Mouse (Mus musculus) heart, embryonic 12.5 days (tissue): ENCODE data around the gene Aff4. TPM values are rescaled to one million over a fixed set of nuclear protein-coding genes. Genes with fewer than 3 reads are reported as not detected.

ENCODE experiments used
- ATAC-seq: fragments of 200-750 bp; cut with Nextera tagmentation; 2 replicates; pipeline ENCODE4 v1.8.0; 2017; ENCODE audit warnings: moderate TSS enrichment, moderate library complexity; ENCODE audit not compliant: insufficient number of reproducible peaks, low FRiP score
- H3K27ac ChIP-seq: fragments of 300-500 bp; sonication (generic); 2 replicates; pipeline ENCODE4 v1.5.1; 2016; ENCODE audit warnings: mild to moderate bottlenecking, moderate library complexity; ENCODE audit not compliant: poor library complexity, severe bottlenecking
- H3K27me3 ChIP-seq: fragments of 300-500 bp; sonication (generic); replicated peaks from 2 replicates; pipeline ENCODE4 v1.6.1; 2016; ENCODE audit warnings: mild to moderate bottlenecking, moderate library complexity
- H3K36me3 ChIP-seq: fragments of 300-500 bp; sonication (generic); 2 replicates; pipeline ENCODE4 v1.6.1; 2016; ENCODE audit warnings: mild to moderate bottlenecking, moderate library complexity
- H3K4me1 ChIP-seq: fragments of 300-500 bp; sonication (generic); replicated peaks from 2 replicates; pipeline ENCODE4 v1.6.1; 2016; ENCODE audit warnings: mild to moderate bottlenecking
- H3K4me2 ChIP-seq: fragments of 300-500 bp; sonication (generic); 2 replicates; pipeline ENCODE4 v1.6.1; 2016; ENCODE audit warnings: mild to moderate bottlenecking, moderate library complexity
- H3K4me3 ChIP-seq: fragments of 300-500 bp; sonication (generic); 2 replicates; pipeline ENCODE4 v1.5.1; 2016; ENCODE audit warnings: mild to moderate bottlenecking
- H3K9ac ChIP-seq: fragments of 300-500 bp; sonication (generic); 2 replicates; pipeline ENCODE4 v1.6.1; 2016; ENCODE audit warnings: mild to moderate bottlenecking, moderate library complexity
- H3K9me3 ChIP-seq: fragments of 300-500 bp; sonication (generic); replicated peaks from 2 replicates; pipeline ENCODE4 v1.6.1; 2016; ENCODE audit warnings: mild to moderate bottlenecking, moderate library complexity
- WGBS: fragments of 180-500 bp; shearing (Covaris S2); methylation state at CpG from one replicate; pipeline ENCODE4 v1.1.7; 2016; 5-methylcytosine and 5-hydroxymethylcytosine counted together
- polyA plus RNA-seq: library from polyadenylated mRNA; unstranded; fragments of >200 nt; fragmentation: Nextera tagmentation; extraction: Ambion mirVana; gene quantifications from 2 replicates; pipeline ENCODE4 v1.2.1, GENCODE M21; 2016

Aff4 gene
- polyA plus RNA-seq, 1 experiment from 2014 or later = 53.0 TPM

GRCm38 (mm10) chr11:53447996-53448395 lies 97.4 kb downstream of the Aff4 start:
- Histone ChIP-seq H3K4me1 (0 out of 2 replicates have a peak, but pooled peaks cover 7% of the 10 kb centered on the region), H3K4me2 (no peak overlapping the region), H3K9me3 (no peaks in the 10 kb centered on the region), H3K9ac (no peak overlapping the region), H3K27me3 (0 out of 2 replicates have a peak, but pooled peaks cover 3% of the 10 kb centered on the region), H3K4me3 (no peak overlapping the region), H3K27ac (no peak overlapping the region), H3K36me3 (no peaks in the 10 kb centered on the region)
- no peak for ATAC-seq
- WGBS = 88% methylated on average over 8 of the region's 8 CpGs

- Histone ChIP-seq H3K4me1 (0 out of 2 replicates have a peak, but pooled peaks cover 7% of the 10 kb centered on the region), H3K27ac (no peak overlapping the region), H3K27me3 (0 out of 2 replicates have a peak, but pooled peaks cover 3% of the 10 kb centered on the region), H3K4me3 (no peak overlapping the region), H3K9me3 (no peaks in the 10 kb centered on the region), H3K36me3 (no peaks in the 10 kb centered on the region), H3K9ac (no peak overlapping the region), H3K4me2 (no peak overlapping the region)
- 83% methylated on average over 1 of the region's 1 CpGs for WGBS
- no peak for ATAC-seq
Measured at GRCm38 (mm10) chr11:53448529-53448928, 97.9 kb downstream of the Aff4 start.

- H3K27me3 ChIP-seq = 0 out of 2 replicates have a peak, but pooled peaks cover 3% of the 10 kb centered on the region
Measured at GRCm38 (mm10) chr11:53450070-53450705, 99.6 kb downstream of the Aff4 start.

GRCm38 (mm10) chr11:53451361-53451760 lies 100.7 kb downstream of the Aff4 start:
- WGBS = 72% methylated on average over 2 of the region's 2 CpGs
- Histone ChIP-seq H3K27ac (no peak overlapping the region), H3K9ac (no peak overlapping the region), H3K9me3 (no peaks in the 10 kb centered on the region), H3K36me3 (no peaks in the 10 kb centered on the region), H3K27me3 (0 out of 2 replicates have a peak, but pooled peaks cover 3% of the 10 kb centered on the region), H3K4me2 (no peak overlapping the region), H3K4me3 (no peak overlapping the region), H3K4me1 (0 out of 2 replicates have a peak, but pooled peaks cover 3% of the 10 kb centered on the region)
- no peak for ATAC-seq

More at GRCm38 (mm10) chr11:53450070-53450705, 99.6 kb downstream of the Aff4 start:
- no peaks in the 10 kb centered on the region for H3K9me3 ChIP-seq
- ATAC-seq = no peak
- no peak overlapping the region for H3K4me2 ChIP-seq
- H3K4me3 ChIP-seq = no peak overlapping the region
- H3K9ac ChIP-seq = no peak overlapping the region
- H3K4me1 ChIP-seq = 0 out of 2 replicates have a peak, but pooled peaks cover 7% of the 10 kb centered on the region
- WGBS = 36% methylated on average over 15 of the region's 15 CpGs
- no peak overlapping the region for H3K27ac ChIP-seq
- no peaks in the 10 kb centered on the region for H3K36me3 ChIP-seq

- Histone ChIP-seq H3K9ac (no peak overlapping the region), H3K27ac (no peak overlapping the region), H3K4me2 (no peak overlapping the region), H3K4me1 (peaks cover 3% of the 10 kb centered on the region; the same call in 1 of the 2 replicates), H3K36me3 (no peaks in the 10 kb centered on the region), H3K9me3 (no peaks in the 10 kb centered on the region), H3K27me3 (0 out of 2 replicates have a peak, but pooled peaks cover 3% of the 10 kb centered on the region), H3K4me3 (no peak overlapping the region)
- WGBS = 93% methylated on average over 9 of the region's 9 CpGs
- ATAC-seq = no peak
Measured at GRCm38 (mm10) chr11:53452396-53452795, 101.8 kb downstream of the Aff4 start.

GRCm38 (mm10) chr11:53453031-53453430 lies 102.4 kb downstream of the Aff4 start:
- H3K4me2 ChIP-seq = no peak overlapping the region
- H3K36me3 ChIP-seq = no peaks in the 10 kb centered on the region
- H3K9ac ChIP-seq = no peak overlapping the region
- H3K4me3 ChIP-seq = no peak overlapping the region
- H3K27ac ChIP-seq = no peak overlapping the region
- H3K4me1 ChIP-seq = peaks cover 3% of the 10 kb centered on the region; the same call in 1 of the 2 replicates
- no peaks in the 10 kb centered on the region for H3K9me3 ChIP-seq
- no peak for ATAC-seq
- 77% methylated on average over 5 of the region's 5 CpGs for WGBS
- peaks cover 9% of the 10 kb centered on the region; the same call in 1 of the 2 replicates for H3K27me3 ChIP-seq

- peak; percentile 89 for ATAC-seq
Measured at GRCm38 (mm10) chr11:53456474-53457371, 106.1 kb downstream of the Aff4 start, which contains the start of the genes Gm10447 and Shroom1. Gm10447 (minus strand) TSS chr11:53457110. Shroom1 (plus strand) TSS chr11:53457205.

GRCm38 (mm10) chr11:53457372-53457954 lies 106.8 kb downstream of the Aff4 start:
- Histone ChIP-seq H3K4me1 (no peaks in the 10 kb centered on the region; the same call in 1 of the 2 replicates), H3K27ac (peak overlapping the region; percentile 14; the same call in 1 of the 2 replicates), H3K36me3 (no peaks in the 10 kb centered on the region), H3K27me3 (peaks cover 31% of the 10 kb centered on the region), H3K9ac (peak overlapping the region; percentile 75), H3K9me3 (no peaks in the 10 kb centered on the region), H3K4me3 (peak overlapping the region; percentile 58), H3K4me2 (peak overlapping the region; percentile 87)
- 3% methylated on average over 29 of the region's 29 CpGs for WGBS
- peak; percentile 24; the same call in 1 of the 2 replicates for ATAC-seq

More at GRCm38 (mm10) chr11:53456474-53457371, 106.1 kb downstream of the Aff4 start, which contains the start of the genes Gm10447 and Shroom1:
- 3% methylated on average over 42 of the region's 42 CpGs for WGBS
- H3K4me3 ChIP-seq = peak within 1 kb of the TSS; percentile 58
- H3K27me3 ChIP-seq = peaks cover 24% of the 10 kb centered on the region
- no peaks in the 10 kb centered on the region for H3K9me3 ChIP-seq
- peak within 1 kb of the TSS; percentile 33; the same call in 1 of the 2 replicates for H3K27ac ChIP-seq
- H3K9ac ChIP-seq = peak within 1 kb of the TSS; percentile 75
- no peaks in the 10 kb centered on the region; the same call in 1 of the 2 replicates for H3K4me1 ChIP-seq
- no peaks in the 10 kb centered on the region for H3K36me3 ChIP-seq
- peak within 1 kb of the TSS; percentile 87 for H3K4me2 ChIP-seq

- no peak for ATAC-seq
- Histone ChIP-seq H3K27ac (no peak overlapping the region), H3K9ac (no peak overlapping the region), H3K36me3 (no peaks in the 10 kb centered on the region), H3K27me3 (peaks cover 47% of the 10 kb centered on the region), H3K9me3 (no peaks in the 10 kb centered on the region), H3K4me2 (no peak overlapping the region), H3K4me3 (no peak overlapping the region), H3K4me1 (peaks cover 11% of the 10 kb centered on the region)
- WGBS = 64% methylated on average over 3 of the region's 3 CpGs
Measured at GRCm38 (mm10) chr11:53458996-53459395, 108.4 kb downstream of the Aff4 start.

GRCm38 (mm10) chr11:53460192-53460591 lies 109.6 kb downstream of the Aff4 start:
- H3K4me2 ChIP-seq = no peak overlapping the region
- ATAC-seq = no peak
- H3K9ac ChIP-seq = no peak overlapping the region
- no peaks in the 10 kb centered on the region for H3K9me3 ChIP-seq
- 48% methylated on average over 3 of the region's 3 CpGs for WGBS
- H3K4me1 ChIP-seq = peaks cover 12% of the 10 kb centered on the region
- no peak overlapping the region for H3K4me3 ChIP-seq
- H3K27me3 ChIP-seq = peaks cover 58% of the 10 kb centered on the region
- H3K27ac ChIP-seq = no peak overlapping the region
- 0 out of 2 replicates have a peak, but pooled peaks cover 3% of the 10 kb centered on the region for H3K36me3 ChIP-seq
